Mouse (Mus musculus): ENCODE measurements at regions not wholly inside any gene's neighbourhood (a gene's known extent, or its start where the extent isn't known, plus 50 kb on each side); places are given as distances from the start of the nearest gene placed in this dataset.

- no peak for TF ChIP-seq E2F4 (IDR thresholded peaks at IDR 0.05; ENCODE audit: insufficient read depth)
- no peak for TF ChIP-seq MAX (IDR thresholded peaks at IDR 0.05; ENCODE audit: low read depth)
- TF ChIP-seq POLR2A (IDR thresholded peaks at IDR 0.05; ENCODE audit: insufficient read length, low read depth) = no peak
- TF ChIP-seq MYOG (IDR thresholded peaks at IDR 0.05; ENCODE audit: control insufficient read depth in 1 of 3, insufficient read depth in 1 of 3, insufficient read length in 2 of 3, low read depth in 2 of 3) = no peak
- no peak for TF ChIP-seq USF1 (IDR thresholded peaks at IDR 0.05; ENCODE audit: low read depth)
- TF ChIP-seq TCF12 (IDR thresholded peaks at IDR 0.05; ENCODE audit: insufficient read depth, poor library complexity, severe bottlenecking) = no peak
- no peak for TF ChIP-seq POLR2AphosphoS2 (IDR thresholded peaks at IDR 0.05; ENCODE audit: insufficient read length, low read depth)
- TF ChIP-seq MYOD1 (IDR thresholded peaks at IDR 0.05; ENCODE audit: control insufficient read depth in 1 of 3, insufficient read length in 2 of 3, low read depth in 2 of 3) = no peak
Observed at GRCm38 (mm10) chr12:49944911-49945627, 560.1 kb downstream of the Gm43517 start.
